Mouse (Mus musculus) thymus, adult 2 months (tissue): ENCODE data around the gene Sugct.

Source experiments
- CTCF ChIP-seq: fragments of 200-500 bp; IDR thresholded peaks from 2 replicates; pipeline ENCODE4 v1.5.1; 2012; ENCODE audit warnings: mild to moderate bottlenecking, control low read depth, low read length, moderate library complexity, borderline replicate concordance; ENCODE audit not compliant: control insufficient read depth, poor library complexity, insufficient read depth; ENCODE audit errors: extremely low read depth
- POLR2A ChIP-seq: fragments of 200-500 bp; IDR thresholded peaks from 2 replicates; pipeline ENCODE4 v1.6.1; 2012; ENCODE audit warnings: mild to moderate bottlenecking, low read length, control low read depth, moderate library complexity; ENCODE audit not compliant: control insufficient read depth, poor library complexity, insufficient read depth; ENCODE audit errors: extremely low read depth

GRCm38 (mm10) chr13:17056650-17057049 lies 638.7 kb downstream of the Sugct start:
- no peak for TF ChIP-seq CTCF
- no peak for TF ChIP-seq POLR2A
